ENCODE assay signal across 15 mouse cellular contexts in genomic region chr11:80778157-80778556, GRCm38 (mm10). TPM values are rescaled to one million over a fixed set of nuclear protein-coding genes. Genes with fewer than 3 reads are reported as not detected.
DNase-seq lines count a peak whose midpoint lies in the region; ATAC-seq and TF ChIP-seq lines count a peak whose summit lies in the region.
"Had no signal": no experiment of that assay in that cellular context is flagged by ENCODE, and none has a peak within 500 bp of the region (broad histone marks: within the 10 kb centered on the region; RNA-seq: fewer than 3 reads in every experiment).

No protein-coding gene starts in this region.

- no peak; a peak in 1 of 4 replicates for TF ChIP-seq EP300 in MEL (IDR thresholded peaks at IDR 0.05; ENCODE audit: low read depth in 1 of 2, low read length in 2 of 2)

- H3K79me2 ChIP-seq in MEL (ENCODE audit: control insufficient read depth, insufficient read depth, low read length, poor library complexity), result peaks cover 30% of the 10 kb centered on the region

- peaks cover 5% of the 10 kb centered on the region for H3K4me1 ChIP-seq in heart, embryonic 16.5 days (ENCODE audit: control insufficient read depth, insufficient read depth, low read length)
- H3K4me1 ChIP-seq in heart, embryonic 10.5 days, result peaks cover 19% of the 10 kb centered on the region
- peaks cover 20 to 27% of the 10 kb centered on the region in 2 experiments for H3K4me1 ChIP-seq in MEL (ENCODE audit: control insufficient read depth in 1 of 2, insufficient read depth in 2 of 2, low read length in 2 of 2)
- peaks cover 46% of the 10 kb centered on the region for H3K4me1 ChIP-seq in liver, embryonic 15.5 days (replicated peaks)

- TF ChIP-seq RAD21 in MEL (IDR thresholded peaks at IDR 0.05; ENCODE audit: low read depth, low read length), result no peak

- no peaks in the 10 kb centered on the region for H3K27me3 ChIP-seq in heart, embryonic 16.5 days (ENCODE audit: control insufficient read depth, insufficient read depth, low read length)
- no peaks in the 10 kb centered on the region; the same call in 1 of the 2 replicates for H3K27me3 ChIP-seq in heart, embryonic 10.5 days (ENCODE audit: insufficient read depth, poor library complexity, severe bottlenecking)
- H3K27me3 ChIP-seq in MEL (ENCODE audit: control insufficient read depth in 1 of 2, insufficient read depth in 2 of 2, low read length in 2 of 2), result no peaks in the 10 kb centered on the region
- H3K27me3 ChIP-seq in liver, embryonic 15.5 days, result peaks cover 16% of the 10 kb centered on the region

- ATAC-seq in heart, embryonic 16.5 days (replicated peaks; ENCODE audit: extremely low read depth, insufficient read depth, low FRiP score), result no peak
- ATAC-seq in liver, embryonic 15.5 days (ENCODE audit: insufficient read depth), result no peak

- no peaks in the 10 kb centered on the region for H3K36me3 ChIP-seq in heart, embryonic 16.5 days (ENCODE audit: control insufficient read depth, insufficient read depth)
- no peaks in the 10 kb centered on the region for H3K36me3 ChIP-seq in heart, embryonic 10.5 days
- peaks cover 0 to 38% of the 10 kb centered on the region in 2 experiments; a peak in 2 of 4 replicates for H3K36me3 ChIP-seq in MEL (ENCODE audit: control insufficient read depth in 1 of 2, insufficient read depth in 2 of 2, low read length in 2 of 2)
- no peaks in the 10 kb centered on the region for H3K36me3 ChIP-seq in liver, embryonic 15.5 days (replicated peaks)
- H3K36me3 ChIP-seq: forebrain, embryonic 10.5 days; hindbrain, embryonic 12.5 days; midbrain, embryonic 12.5 days had no signal

- H3K9me3 ChIP-seq in heart, embryonic 16.5 days (replicated peaks; ENCODE audit: control insufficient read depth, low read length), result no peaks in the 10 kb centered on the region
- H3K9me3 ChIP-seq in heart, embryonic 10.5 days, result no peaks in the 10 kb centered on the region
- H3K9me3 ChIP-seq in MEL (replicated peaks; ENCODE audit: insufficient read depth, low read length), result no peaks in the 10 kb centered on the region
- H3K9me3 ChIP-seq in liver, embryonic 15.5 days (replicated peaks), result no peaks in the 10 kb centered on the region
- H3K9me3 ChIP-seq: forebrain, embryonic 10.5 days; hindbrain, embryonic 12.5 days; midbrain, embryonic 12.5 days had no signal

- TF ChIP-seq POLR2A in MEL (IDR thresholded peaks at IDR 0.05; ENCODE audit: control insufficient read depth in 1 of 2, insufficient read depth in 1 of 2, low read depth in 1 of 2, low read length in 2 of 2, poor library complexity in 1 of 2), result no peak

- H3K4me3 ChIP-seq in heart, embryonic 16.5 days (ENCODE audit: low read length), result no peak overlapping the region
- no peak overlapping the region for H3K4me3 ChIP-seq in heart, embryonic 10.5 days
- peak overlapping the region; percentile 22 to 89; a peak in 3 of 4 replicates for H3K4me3 ChIP-seq in MEL (ENCODE audit: control insufficient read depth in 1 of 2, insufficient read depth in 1 of 2, low read depth in 2 of 2, low read length in 2 of 2)
- peak overlapping the region; percentile 76 for H3K4me3 ChIP-seq in liver, embryonic 15.5 days (replicated peaks)
- H3K4me3 ChIP-seq: midbrain, embryonic 12.5 days had no signal

- H3K4me2 ChIP-seq in heart, embryonic 16.5 days (ENCODE audit: low read depth, low read length), result peak overlapping the region; percentile 15; the same call in 1 of the 2 replicates
- H3K4me2 ChIP-seq in liver, embryonic 15.5 days, result peak overlapping the region; percentile 89

- no peak for TF ChIP-seq CTCF in MEL (IDR thresholded peaks at IDR 0.05 in 2 of 3, conservative IDR thresholded peaks at IDR 0.05 in 1 of 3; ENCODE audit: control insufficient read depth in 1 of 3, insufficient read depth in 1 of 3, low read depth in 2 of 3, low read length in 3 of 3, poor library complexity in 1 of 3, severe bottlenecking in 1 of 3)

- H3K9ac ChIP-seq in heart, embryonic 16.5 days (ENCODE audit: low read length), result no peak overlapping the region
- 0 out of 2 replicates have a peak overlapping the region, but pooled peaks have one; percentile 26 for H3K9ac ChIP-seq in MEL (ENCODE audit: control insufficient read depth, low read depth, low read length, poor library complexity, severe bottlenecking)
- H3K9ac ChIP-seq in liver, embryonic 15.5 days, result no peak overlapping the region
- H3K9ac ChIP-seq: hindbrain, embryonic 12.5 days; midbrain, embryonic 12.5 days had no signal

- DNase-seq in heart, embryonic 10.5 days (ENCODE audit: low spot score), result no peak
- peak; percentile 60 for DNase-seq in MEL (ENCODE audit: low read depth, low spot score)
- peak; percentile 16 for DNase-seq in brain, adult 2 months (ENCODE audit: low read depth, low spot score)
- DNase-seq in testis, postnatal 14 days (ENCODE audit: low spot score), result no peak
- DNase-seq in ovary, adult 18-20 months (ENCODE audit: low spot score), result no peak
- no peak for DNase-seq in right cerebral cortex, postnatal 4 days
- DNase-seq: cerebellum, postnatal 25 days; heart, adult 11 months; kidney, adult 8-10 months; thymus, postnatal 36 days had no signal

- WGBS in heart, embryonic 16.5 days, result 60% methylated on average over 6 of the region's 6 CpGs
- 62% methylated on average over 6 of the region's 6 CpGs for WGBS in heart, embryonic 10.5 days
- WGBS in liver, embryonic 15.5 days (ENCODE audit: insufficient replicate concordance), result 65% methylated on average over 6 of the region's 6 CpGs

- H3K27ac ChIP-seq in heart, embryonic 16.5 days (ENCODE audit: low read length), result no peak overlapping the region
- no peak overlapping the region for H3K27ac ChIP-seq in heart, embryonic 10.5 days
- H3K27ac ChIP-seq in MEL (ENCODE audit: control insufficient read depth, low read depth, low read length), result no peak overlapping the region
- H3K27ac ChIP-seq in liver, embryonic 15.5 days (replicated peaks), result no peak overlapping the region
- H3K27ac ChIP-seq: forebrain, embryonic 10.5 days; hindbrain, embryonic 12.5 days; midbrain, embryonic 12.5 days had no signal

TF ChIP-seq in MEL, 35 proteins besides CTCF, POLR2A, EP300 and RAD21:
- TF ChIP-seq NRF1 (IDR thresholded peaks at IDR 0.05; ENCODE audit: insufficient read depth, low read depth, low read length, poor library complexity, severe bottlenecking), result no peak
- TF ChIP-seq UBTF (IDR thresholded peaks at IDR 0.05; ENCODE audit: borderline replicate concordance, insufficient read depth, low read depth, low read length), result no peak
- TF ChIP-seq BHLHE40 (IDR thresholded peaks at IDR 0.05; ENCODE audit: borderline replicate concordance, low read depth, low read length), result no peak
- no peak for TF ChIP-seq ELF1 (IDR thresholded peaks at IDR 0.05; ENCODE audit: low read depth, low read length)
- TF ChIP-seq NELFE (IDR thresholded peaks at IDR 0.05; ENCODE audit: low read depth, low read length), result no peak
- no peak for TF ChIP-seq JUND (IDR thresholded peaks at IDR 0.05; ENCODE audit: low read depth, low read length)
- TF ChIP-seq GABPA (IDR thresholded peaks at IDR 0.05; ENCODE audit: low read depth, low read length), result no peak
- TF ChIP-seq POLR2AphosphoS2 (IDR thresholded peaks at IDR 0.05; ENCODE audit: low read length), result no peak
- TF ChIP-seq MAZ (IDR thresholded peaks at IDR 0.05; ENCODE audit: low read depth, low read length), result no peak
- 0 out of 2 replicates have a peak, but pooled peaks have one; percentile 25 for TF ChIP-seq CHD1 (IDR thresholded peaks at IDR 0.05; ENCODE audit: low read depth, low read length)
- 0 out of 2 replicates have a peak, but pooled peaks have one; percentile 24 for TF ChIP-seq TAL1 (IDR thresholded peaks at IDR 0.05; ENCODE audit: low read length)

RNA-seq across cellular contexts. Expression of gene Myo1d, which starts 1.7 kb away (rescaled TPM):
- 7.4 and 7.5 TPM in 2 replicates for polyA plus RNA-seq in heart, embryonic 16.5 days (2015; fragmentation: Nextera tagmentation; extraction: Ambion mirVana)
- 7.3 and 8.1 TPM in 2 replicates for polyA plus RNA-seq in heart, embryonic 10.5 days (2016; fragmentation: Nextera tagmentation; extraction: Ambion mirVana)
- 15.9 and 20.2 TPM in 2 replicates for total RNA-seq in MEL (2012; rRNA removed)
- 10 to 100 TPM; 41.7 to 81.1 TPM for polyA plus RNA-seq in MEL (2012; ENCODE audit: insufficient read depth in 1 of 2, insufficient read length in 2 of 2, low read depth in 1 of 2, low replicate concordance in 2 of 2, missing spikeins in 1 of 2)
- 8.6 and 9.0 TPM in 2 replicates for polyA plus RNA-seq in liver, embryonic 15.5 days (2015; fragmentation: Nextera tagmentation; extraction: Ambion mirVana)

RNA-seq across cellular contexts. Expression of gene Tmem98, which starts 31.8 kb away (rescaled TPM):
- 83.0 and 83.5 TPM in 2 replicates for polyA plus RNA-seq in heart, embryonic 16.5 days (2015; fragmentation: Nextera tagmentation; extraction: Ambion mirVana)
- 109 and 151 TPM in 2 replicates for polyA plus RNA-seq in heart, embryonic 10.5 days (2016; fragmentation: Nextera tagmentation; extraction: Ambion mirVana)
- 21.5 and 23.3 TPM in 2 replicates for total RNA-seq in MEL (2012; rRNA removed)
- 10 to 100 TPM in 1 of 2 experiments, not detected in 1; 33.5 TPM for polyA plus RNA-seq in MEL (2012; ENCODE audit: insufficient read depth in 1 of 2, insufficient read length in 2 of 2, low read depth in 1 of 2, low replicate concordance in 2 of 2, missing spikeins in 1 of 2)
- polyA plus RNA-seq in liver, embryonic 15.5 days (2015; fragmentation: Nextera tagmentation; extraction: Ambion mirVana), result 8.3 and 9.1 TPM in 2 replicates

Comparison
In these comparisons a context has a peak if more than half of its experiments do, and no peak if none do; other contexts are left out.
1. H3K4me3 ChIP-seq: peak in MEL (2 of 2) and liver, embryonic 15.5 days (single experiment); none in heart, embryonic 16.5 days (single experiment) and heart, embryonic 10.5 days (single experiment).
2. DNase-seq: peak in MEL (single experiment) and brain, adult 2 months (single experiment); none in heart, embryonic 10.5 days (single experiment), testis, postnatal 14 days (single experiment), ovary, adult 18-20 months (single experiment) and right cerebral cortex, postnatal 4 days (single experiment).